In genomic region chr15:102445146-102445545, GRCm38 (mm10) we compare ENCODE assay signal across 35 mouse cellular contexts. TPM values are rescaled to one million over a fixed set of nuclear protein-coding genes. Genes with fewer than 3 reads are reported as not detected.
A peak's percentile ranks its signal among the peaks of the same experiment; 100 is the strongest.
DNase-seq lines count a peak whose midpoint lies in the region; ATAC-seq and TF ChIP-seq lines count a peak whose summit lies in the region.
"Had no signal": no experiment of that assay in that cellular context is flagged by ENCODE, and none has a peak within 500 bp of the region (broad histone marks: within the 10 kb centered on the region; RNA-seq: fewer than 3 reads in every experiment).

TSS of gene Amhr2 (plus strand) at chr15:102445367.

- H3K36me3 ChIP-seq in kidney, embryonic 16.5 days (ENCODE audit: insufficient read depth, low read length), result no peaks in the 10 kb centered on the region
- H3K36me3 ChIP-seq in lung, postnatal 0 days (ENCODE audit: insufficient read depth, low read length), result no peaks in the 10 kb centered on the region
- H3K36me3 ChIP-seq in MEL (ENCODE audit: control insufficient read depth in 1 of 2, insufficient read depth in 2 of 2, low read length in 2 of 2), result peaks cover 0 to 6% of the 10 kb centered on the region in 2 experiments; a peak in 1 of 4 replicates
- H3K36me3 ChIP-seq in testis, adult 2 months (ENCODE audit: control insufficient read depth, insufficient read depth, low read length), result no peaks in the 10 kb centered on the region
- H3K36me3 ChIP-seq in forebrain, postnatal 0 days (ENCODE audit: insufficient read depth), result no peaks in the 10 kb centered on the region
- H3K36me3 ChIP-seq: embryonic facial prominence, embryonic 15.5 days; forebrain, embryonic 12.5 days; heart, embryonic 12.5 days; hindbrain, embryonic 10.5 days; hindbrain, embryonic 15.5 days; kidney, embryonic 15.5 days; limb, embryonic 10.5 days; limb, embryonic 15.5 days; liver, embryonic 13.5 days; lung, embryonic 15.5 days; midbrain, embryonic 10.5 days; midbrain, embryonic 15.5 days; neural tube, embryonic 12.5 days; stomach, embryonic 15.5 days had no signal

- 59% methylated on average over 8 of the region's 8 CpGs for WGBS in kidney, embryonic 16.5 days
- WGBS in lung, postnatal 0 days, result 49% methylated on average over 8 of the region's 8 CpGs
- WGBS in forebrain, postnatal 0 days, result 71% methylated on average over 8 of the region's 8 CpGs

- 0 out of 2 replicates have a peak, but pooled peaks cover 3% of the 10 kb centered on the region for H3K4me1 ChIP-seq in kidney, embryonic 16.5 days (ENCODE audit: insufficient read depth, low read length)
- H3K4me1 ChIP-seq in lung, postnatal 0 days (ENCODE audit: insufficient read depth, low read depth, low read length), result no peaks in the 10 kb centered on the region
- peaks cover 2 to 20% of the 10 kb centered on the region in 2 experiments; a peak in 3 of 4 replicates for H3K4me1 ChIP-seq in MEL (ENCODE audit: control insufficient read depth in 1 of 2, insufficient read depth in 2 of 2, low read length in 2 of 2)
- no peaks in the 10 kb centered on the region; the same call in 1 of the 2 replicates for H3K4me1 ChIP-seq in testis, adult 2 months (ENCODE audit: control insufficient read depth, insufficient read depth, low read length)
- H3K4me1 ChIP-seq in forebrain, postnatal 0 days (ENCODE audit: insufficient read depth), result no peaks in the 10 kb centered on the region
- H3K4me1 ChIP-seq: embryonic facial prominence, embryonic 15.5 days; forebrain, embryonic 12.5 days; hindbrain, embryonic 15.5 days; limb, embryonic 15.5 days; midbrain, embryonic 15.5 days; neural tube, embryonic 12.5 days; stomach, embryonic 15.5 days had no signal

- H3K27ac ChIP-seq in kidney, embryonic 16.5 days (ENCODE audit: low read length), result no peak within 1 kb of the TSS
- H3K27ac ChIP-seq in lung, postnatal 0 days (ENCODE audit: low read length), result no peak within 1 kb of the TSS
- no peak within 1 kb of the TSS for H3K27ac ChIP-seq in MEL (ENCODE audit: control insufficient read depth, low read depth, low read length)
- H3K27ac ChIP-seq in testis, adult 2 months (ENCODE audit: control insufficient read depth, insufficient read depth, low read depth, low read length), result peak within 1 kb of the TSS; percentile 80
- no peak within 1 kb of the TSS for H3K27ac ChIP-seq in forebrain, postnatal 0 days (ENCODE audit: low read depth, low read length)
- H3K27ac ChIP-seq: embryonic facial prominence, embryonic 15.5 days; forebrain, embryonic 12.5 days; hindbrain, embryonic 10.5 days; hindbrain, embryonic 15.5 days; kidney, embryonic 15.5 days; limb, embryonic 10.5 days; limb, embryonic 15.5 days; liver, embryonic 13.5 days; lung, embryonic 15.5 days; midbrain, embryonic 10.5 days; midbrain, embryonic 15.5 days; neural tube, embryonic 12.5 days; stomach, embryonic 15.5 days had no signal

- no peaks in the 10 kb centered on the region for H3K9me3 ChIP-seq in kidney, embryonic 16.5 days (ENCODE audit: low read length)
- H3K9me3 ChIP-seq in lung, postnatal 0 days (ENCODE audit: low read length), result no peaks in the 10 kb centered on the region
- no peaks in the 10 kb centered on the region for H3K9me3 ChIP-seq in MEL (replicated peaks; ENCODE audit: insufficient read depth, low read length)
- no peaks in the 10 kb centered on the region for H3K9me3 ChIP-seq in forebrain, postnatal 0 days (ENCODE audit: low read length)
- H3K9me3 ChIP-seq: embryonic facial prominence, embryonic 15.5 days; forebrain, embryonic 12.5 days; heart, embryonic 12.5 days; hindbrain, embryonic 10.5 days; hindbrain, embryonic 15.5 days; kidney, embryonic 15.5 days; limb, embryonic 10.5 days; limb, embryonic 15.5 days; liver, embryonic 13.5 days; lung, embryonic 15.5 days; midbrain, embryonic 10.5 days; midbrain, embryonic 15.5 days; neural tube, embryonic 12.5 days; stomach, embryonic 15.5 days had no signal

- no peak for TF ChIP-seq CTCF in lung, postnatal 0 days (IDR thresholded peaks at IDR 0.05)
- no peak for TF ChIP-seq CTCF in MEL (IDR thresholded peaks at IDR 0.05 in 2 of 3, conservative IDR thresholded peaks at IDR 0.05 in 1 of 3; ENCODE audit: control insufficient read depth in 1 of 3, insufficient read depth in 1 of 3, low read depth in 2 of 3, low read length in 3 of 3, poor library complexity in 1 of 3, severe bottlenecking in 1 of 3)
- no peak for TF ChIP-seq CTCF in testis, adult 2 months (IDR thresholded peaks at IDR 0.05; ENCODE audit: control insufficient read depth, insufficient read depth, insufficient replicate concordance, low read depth, low read length)
- TF ChIP-seq CTCF in forebrain, postnatal 0 days (IDR thresholded peaks at IDR 0.05; ENCODE audit: low read depth), result no peak

- peak; percentile 35; the same call in 1 of the 2 replicates for ATAC-seq in kidney, embryonic 16.5 days (ENCODE audit: low FRiP score, low TSS enrichment)
- peak; percentile 11; the same call in 1 of the 2 replicates for ATAC-seq in lung, postnatal 0 days
- ATAC-seq in forebrain, postnatal 0 days, result no peak
- ATAC-seq: inflammation-experienced regulatory T-cells, adult 6 months; midbrain, embryonic 15.5 days had no signal

- TF ChIP-seq POLR2A in MEL (IDR thresholded peaks at IDR 0.05; ENCODE audit: control insufficient read depth in 1 of 2, insufficient read depth in 1 of 2, low read depth in 1 of 2, low read length in 2 of 2, poor library complexity in 1 of 2), result no peak
- 0 out of 2 replicates have a peak, but pooled peaks have one; percentile 38 for TF ChIP-seq POLR2A in testis, adult 2 months (IDR thresholded peaks at IDR 0.05; ENCODE audit: control insufficient read depth, low read depth, low read length)

- no peak within 1 kb of the TSS for H3K4me2 ChIP-seq in kidney, embryonic 16.5 days (replicated peaks; ENCODE audit: low read depth, low read length)
- no peak within 1 kb of the TSS for H3K4me2 ChIP-seq in lung, postnatal 0 days (replicated peaks; ENCODE audit: low read depth, low read length)
- no peak within 1 kb of the TSS for H3K4me2 ChIP-seq in forebrain, postnatal 0 days (ENCODE audit: low read depth)
- H3K4me2 ChIP-seq: embryonic facial prominence, embryonic 15.5 days; forebrain, embryonic 12.5 days; heart, embryonic 12.5 days; hindbrain, embryonic 15.5 days; kidney, embryonic 15.5 days; limb, embryonic 15.5 days; liver, embryonic 13.5 days; lung, embryonic 15.5 days; midbrain, embryonic 15.5 days; neural tube, embryonic 12.5 days; stomach, embryonic 15.5 days had no signal

- DNase-seq in kidney, postnatal 36 days, result no peak
- DNase-seq in lung, postnatal 0 days (ENCODE audit: low spot score), result no peak
- no peak for DNase-seq in lung, postnatal 36 days
- no peak for DNase-seq in MEL (ENCODE audit: low read depth, low spot score)
- no peak for DNase-seq in forebrain, postnatal 0 days
- DNase-seq: adrenal gland, adult 8-10 months; B cell, adult 2 months; cerebellum, adult 2 months; cerebellum, postnatal 14 days; gastrocnemius, postnatal 14 days; heart, adult 18-20 months; heart, postnatal 10 days; kidney, adult 11 months; layer of hippocampus, postnatal 36 days; liver, embryonic 13.5 days; right cerebral cortex, postnatal 25 days; thymus, adult 2 months; thymus, postnatal 36 days had no signal

- H3K9ac ChIP-seq in kidney, embryonic 16.5 days (replicated peaks; ENCODE audit: low read length), result 0 out of 2 replicates have a peak within 1 kb of the TSS, but pooled peaks have one; percentile 8
- H3K9ac ChIP-seq in lung, postnatal 0 days (replicated peaks; ENCODE audit: low read depth), result no peak within 1 kb of the TSS
- H3K9ac ChIP-seq in MEL (ENCODE audit: control insufficient read depth, low read depth, low read length, poor library complexity, severe bottlenecking), result peak within 1 kb of the TSS; percentile 5; the same call in 1 of the 2 replicates
- H3K9ac ChIP-seq in forebrain, postnatal 0 days, result no peak within 1 kb of the TSS
- H3K9ac ChIP-seq: embryonic facial prominence, embryonic 15.5 days; forebrain, embryonic 12.5 days; heart, embryonic 12.5 days; hindbrain, embryonic 15.5 days; kidney, embryonic 15.5 days; limb, embryonic 15.5 days; liver, embryonic 13.5 days; lung, embryonic 15.5 days; midbrain, embryonic 15.5 days; neural tube, embryonic 12.5 days; stomach, embryonic 15.5 days had no signal

- no peaks in the 10 kb centered on the region for H3K27me3 ChIP-seq in kidney, embryonic 16.5 days (ENCODE audit: insufficient read depth, low read length)
- H3K27me3 ChIP-seq in lung, postnatal 0 days (replicated peaks; ENCODE audit: insufficient read depth, low read length), result no peaks in the 10 kb centered on the region
- no peaks in the 10 kb centered on the region for H3K27me3 ChIP-seq in MEL (ENCODE audit: control insufficient read depth in 1 of 2, insufficient read depth in 2 of 2, low read length in 2 of 2)
- no peaks in the 10 kb centered on the region for H3K27me3 ChIP-seq in testis, adult 2 months (ENCODE audit: control insufficient read depth, insufficient read depth, low read length)
- no peaks in the 10 kb centered on the region for H3K27me3 ChIP-seq in forebrain, postnatal 0 days (ENCODE audit: insufficient read depth, low read length)
- H3K27me3 ChIP-seq: embryonic facial prominence, embryonic 15.5 days; forebrain, embryonic 12.5 days; heart, embryonic 12.5 days; hindbrain, embryonic 15.5 days; kidney, embryonic 15.5 days; limb, embryonic 15.5 days; liver, embryonic 13.5 days; lung, embryonic 15.5 days; midbrain, embryonic 15.5 days; neural tube, embryonic 12.5 days; stomach, embryonic 15.5 days had no signal

- TF ChIP-seq RAD21 in MEL (IDR thresholded peaks at IDR 0.05; ENCODE audit: low read depth, low read length), result no peak

- H3K79me2 ChIP-seq in MEL (ENCODE audit: control insufficient read depth, insufficient read depth, low read length, poor library complexity), result no peaks in the 10 kb centered on the region; the same call in 1 of the 2 replicates

- no peak within 1 kb of the TSS for H3K4me3 ChIP-seq in kidney, embryonic 16.5 days (ENCODE audit: low read length)
- no peak within 1 kb of the TSS for H3K4me3 ChIP-seq in lung, postnatal 0 days (ENCODE audit: low read depth, low read length)
- no peak within 1 kb of the TSS for H3K4me3 ChIP-seq in MEL (ENCODE audit: control insufficient read depth in 1 of 2, insufficient read depth in 1 of 2, low read depth in 2 of 2, low read length in 2 of 2)
- H3K4me3 ChIP-seq in testis, adult 2 months (ENCODE audit: control insufficient read depth, low read depth, low read length), result peak within 1 kb of the TSS; percentile 71
- no peak within 1 kb of the TSS for H3K4me3 ChIP-seq in forebrain, postnatal 0 days (ENCODE audit: low read depth, low read length)
- H3K4me3 ChIP-seq: embryonic facial prominence, embryonic 15.5 days; forebrain, embryonic 12.5 days; heart, embryonic 12.5 days; hindbrain, embryonic 10.5 days; hindbrain, embryonic 15.5 days; kidney, embryonic 15.5 days; limb, embryonic 10.5 days; limb, embryonic 15.5 days; liver, embryonic 13.5 days; lung, embryonic 15.5 days; midbrain, embryonic 10.5 days; midbrain, embryonic 15.5 days; neural tube, embryonic 12.5 days; stomach, embryonic 15.5 days had no signal

- no peak for TF ChIP-seq EP300 in lung, postnatal 0 days (IDR thresholded peaks at IDR 0.05)
- no peak for TF ChIP-seq EP300 in MEL (IDR thresholded peaks at IDR 0.05; ENCODE audit: low read depth in 1 of 2, low read length in 2 of 2)

RNA-seq across cellular contexts. Expression of gene Amhr2, which starts in this region (rescaled TPM):
- 1.7 and 2.0 TPM in 2 replicates for polyA plus RNA-seq in kidney, embryonic 16.5 days (2015; fragmentation: Nextera tagmentation; extraction: Ambion mirVana)
- 8.3 and 11.0 TPM in 2 replicates for polyA plus RNA-seq in lung, postnatal 0 days (2015; fragmentation: Nextera tagmentation; extraction: Ambion mirVana)
- total RNA-seq in MEL (2012; rRNA removed), result 6.9 and 8.0 TPM in 2 replicates
- polyA plus RNA-seq in MEL (2012; ENCODE audit: insufficient read depth in 1 of 2, insufficient read length in 2 of 2, low read depth in 1 of 2, low replicate concordance in 2 of 2, missing spikeins in 1 of 2), result 10 to 100 TPM in 1 of 2 experiments, not detected in 1; 22.7 TPM
- 131 and 168 TPM in 2 replicates for polyA plus RNA-seq in testis, adult 2 months (2012; rRNA removed)
- total RNA-seq in forebrain, postnatal 0 days (2014; rRNA removed), result 0.38 and 1.1 TPM in 2 replicates
- polyA plus RNA-seq in forebrain, postnatal 0 days (2015; fragmentation: Nextera tagmentation; extraction: Ambion mirVana), result 0.34 and 0.65 TPM in 2 replicates
- total RNA-seq: megakaryocyte progenitor cell, adult 5-6 weeks had no signal
- polyA plus RNA-seq: inflammation-experienced regulatory T-cells, adult 6 months; limb, embryonic 10.5 days had no signal

Comparison
In these comparisons a context has a peak if more than half of its experiments do, and no peak if none do; other contexts are left out.
1. H3K9ac ChIP-seq: peak in kidney, embryonic 16.5 days (single experiment) and MEL (single experiment); none in lung, postnatal 0 days (single experiment) and forebrain, postnatal 0 days (single experiment).